Mouse (Mus musculus) ES-Bruce4 (cell line): ENCODE measurements around the gene Stom.

Source experiments
- CTCF ChIP-seq: IDR thresholded peaks from one replicate; pipeline ENCODE4 v1.8.1; 2011; ENCODE audit warnings: low read depth, low read length
- EP300 ChIP-seq: IDR thresholded peaks from 2 replicates; pipeline ENCODE4 v1.6.1; 2011; ENCODE audit warnings: low read depth, low read length; ENCODE audit not compliant: insufficient read depth
- POLR2A ChIP-seq: IDR thresholded peaks from one replicate; pipeline ENCODE4 v1.8.1; 2011; ENCODE audit warnings: low read length; ENCODE audit not compliant: insufficient read depth

GRCm38 (mm10) chr2:35345984-35346383 lies 9.2 kb upstream of the Stom start:
- TF ChIP-seq EP300 (no peak), CTCF (no peak), POLR2A (no peak)
